Mouse (Mus musculus): Measurements from ENCODE around the gene Dnajb1.

The Dnajb1 gene

GRCm38 (mm10) chr8:83611921-83612320 lies 3.9 kb downstream of the Dnajb1 start:
- no peak for DNase-seq (ENCODE audit: low spot score in 2 of 2)

- DNase-seq (ENCODE audit: low spot score in 2 of 2), result no peak
Observed at GRCm38 (mm10) chr8:83613695-83614094, 5.7 kb downstream of the Dnajb1 start.

- no peak for DNase-seq (ENCODE audit: low spot score in 2 of 2)
Observed at GRCm38 (mm10) chr8:83616625-83617024, 8.6 kb downstream of the Dnajb1 start.

GRCm38 (mm10) chr8:83617111-83617510 lies 9.1 kb downstream of the Dnajb1 start:
- no peak for DNase-seq (ENCODE audit: low spot score in 2 of 2)

DNA sequence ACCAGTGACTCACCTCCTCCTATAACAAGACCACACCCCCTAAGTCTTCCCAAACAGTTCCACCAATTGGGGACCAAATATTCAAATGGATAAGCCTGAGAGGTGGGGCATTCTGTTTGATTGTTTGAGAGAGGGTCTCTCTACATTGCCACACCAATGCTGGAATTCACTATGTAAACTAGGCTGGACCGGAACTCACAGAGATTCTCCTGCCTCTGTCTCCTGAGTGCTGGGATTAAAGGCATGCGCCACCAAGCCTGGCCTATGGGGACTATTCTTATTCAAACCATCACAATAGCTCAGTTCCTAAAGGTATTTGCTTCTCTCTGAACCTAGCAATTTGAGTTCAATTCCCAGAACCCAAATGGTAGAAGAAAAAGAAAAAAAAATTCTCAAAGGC lies 10.6 kb downstream of the Dnajb1 start:
- DNase-seq (ENCODE audit: low spot score in 2 of 2), result no peak

DNA sequence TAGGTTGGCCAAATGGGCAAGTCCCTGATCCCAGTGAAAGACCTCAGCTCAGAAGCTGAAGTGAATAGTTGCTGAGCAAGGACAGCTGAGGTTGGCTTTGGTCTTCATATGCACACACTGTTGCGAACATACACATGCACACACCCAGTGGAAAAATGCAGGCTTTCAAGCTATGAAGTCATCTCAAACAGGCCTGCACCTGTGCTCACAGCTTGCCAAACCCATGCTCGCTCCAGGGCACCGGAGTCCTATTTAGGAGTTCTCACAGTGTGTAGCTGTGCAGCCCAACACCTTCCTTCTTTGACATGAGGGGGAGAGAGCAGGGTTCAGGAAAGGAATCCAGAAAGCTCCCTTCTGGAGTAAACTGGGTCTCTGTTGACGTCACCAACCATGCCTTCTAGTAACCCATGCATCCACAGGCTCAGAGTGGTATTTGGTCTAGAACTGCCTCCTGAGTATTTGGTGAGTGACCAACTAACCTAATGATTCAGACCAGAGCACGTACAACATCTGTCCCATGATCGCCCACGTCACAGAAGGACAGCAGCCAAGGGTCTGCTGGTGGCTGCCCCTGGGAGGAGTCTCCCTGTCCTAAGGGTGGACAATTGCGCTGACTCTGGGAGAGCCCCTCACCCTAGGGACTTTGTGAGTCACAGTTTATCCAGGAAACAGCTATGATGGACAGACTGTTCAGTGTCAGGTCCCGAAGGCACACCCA lies 11.7 kb downstream of the Dnajb1 start:
- DNase-seq (ENCODE audit: low spot score in 2 of 2), result no peak

DNA sequence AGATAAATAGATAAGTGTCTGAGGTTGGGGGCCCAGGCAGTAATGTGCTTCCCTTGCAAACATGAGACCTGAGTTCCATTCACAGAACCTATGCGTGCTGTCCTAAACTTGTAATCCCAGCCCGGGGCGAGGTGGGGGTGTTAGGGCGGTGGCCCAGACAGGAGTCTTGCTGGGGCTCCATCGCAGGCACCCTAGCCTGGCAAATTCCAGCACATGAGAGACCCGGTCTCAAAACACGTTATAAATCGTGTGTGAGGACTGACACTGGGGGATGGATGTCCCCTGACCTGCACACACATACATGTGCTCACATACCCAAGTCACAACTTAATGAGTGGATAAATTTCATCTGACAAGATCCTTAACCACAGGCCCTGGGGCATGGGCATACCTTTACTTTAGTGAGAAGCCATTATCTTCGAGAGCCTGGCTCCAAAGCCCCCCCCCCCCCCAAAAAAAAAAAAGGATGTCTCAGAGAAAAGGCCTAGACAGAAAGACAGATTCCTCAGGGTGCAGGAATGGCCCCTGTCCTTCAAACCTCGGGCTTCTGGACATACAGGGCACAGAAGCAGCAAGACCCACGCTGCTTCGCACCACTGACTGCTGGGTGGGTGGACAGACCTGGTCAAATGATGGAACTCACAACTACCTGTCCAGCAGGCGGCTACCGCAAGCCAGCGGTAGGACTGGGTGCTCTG lies 13.8 kb downstream of the Dnajb1 start:
- no peak for DNase-seq (ENCODE audit: low spot score in 2 of 2)

DNA sequence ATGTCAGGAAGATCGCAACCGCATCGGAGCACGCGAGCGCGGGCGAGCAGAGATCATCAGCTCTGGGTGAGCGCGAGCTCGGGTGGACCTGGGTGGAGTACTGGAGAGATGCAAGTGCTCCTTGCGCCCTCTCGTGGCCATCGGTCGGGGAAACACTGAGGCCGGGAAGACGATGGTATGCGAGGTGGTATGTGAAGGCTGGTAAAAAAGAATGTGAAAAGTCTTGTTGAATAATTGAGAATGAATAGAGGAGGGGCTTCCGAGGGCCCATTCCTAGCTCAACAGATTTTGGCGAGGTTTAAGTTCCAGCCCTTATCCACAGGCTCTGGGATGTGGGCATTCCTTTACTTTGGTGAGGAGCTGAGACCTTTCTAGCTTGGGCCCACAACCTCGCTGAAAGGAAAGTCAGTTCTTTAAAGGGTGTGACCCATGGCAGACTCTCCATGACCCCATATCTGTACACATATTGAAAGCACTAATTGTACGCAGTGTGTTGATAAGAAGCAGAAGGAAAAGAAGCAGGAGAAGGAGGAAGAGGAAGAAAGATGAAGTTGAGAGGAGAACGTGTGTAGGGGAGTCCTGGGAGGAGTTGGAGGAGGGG lies 14.5 kb downstream of the Dnajb1 start:
- peak; percentile 82 to 88 for DNase-seq (ENCODE audit: low spot score in 2 of 2)

DNA sequence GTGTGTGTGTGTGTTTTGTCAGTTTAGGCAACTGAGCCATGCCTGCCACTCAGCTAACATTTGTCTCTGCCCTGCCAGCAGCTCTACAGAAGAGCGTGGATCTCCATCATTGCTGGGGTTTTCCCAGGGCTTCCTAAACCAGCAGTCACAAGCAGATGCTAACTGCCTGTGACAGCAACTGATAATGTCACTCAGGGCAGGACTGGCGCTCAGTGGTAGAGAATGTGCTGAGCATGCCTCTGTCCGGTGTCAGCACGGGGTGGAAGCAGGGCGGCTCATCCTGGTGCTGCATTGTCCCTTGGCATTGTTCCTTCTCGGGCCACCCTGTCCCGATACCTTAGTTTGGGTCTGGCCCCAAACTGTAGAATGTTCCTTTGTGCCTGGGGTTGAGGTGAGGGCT lies 15.6 kb downstream of the Dnajb1 start:
- DNase-seq (ENCODE audit: low spot score in 2 of 2), result no peak

- DNase-seq (ENCODE audit: low spot score in 2 of 2), result no peak
Observed at GRCm38 (mm10) chr8:83624739-83625138, 16.7 kb downstream of the Dnajb1 start.

DNA sequence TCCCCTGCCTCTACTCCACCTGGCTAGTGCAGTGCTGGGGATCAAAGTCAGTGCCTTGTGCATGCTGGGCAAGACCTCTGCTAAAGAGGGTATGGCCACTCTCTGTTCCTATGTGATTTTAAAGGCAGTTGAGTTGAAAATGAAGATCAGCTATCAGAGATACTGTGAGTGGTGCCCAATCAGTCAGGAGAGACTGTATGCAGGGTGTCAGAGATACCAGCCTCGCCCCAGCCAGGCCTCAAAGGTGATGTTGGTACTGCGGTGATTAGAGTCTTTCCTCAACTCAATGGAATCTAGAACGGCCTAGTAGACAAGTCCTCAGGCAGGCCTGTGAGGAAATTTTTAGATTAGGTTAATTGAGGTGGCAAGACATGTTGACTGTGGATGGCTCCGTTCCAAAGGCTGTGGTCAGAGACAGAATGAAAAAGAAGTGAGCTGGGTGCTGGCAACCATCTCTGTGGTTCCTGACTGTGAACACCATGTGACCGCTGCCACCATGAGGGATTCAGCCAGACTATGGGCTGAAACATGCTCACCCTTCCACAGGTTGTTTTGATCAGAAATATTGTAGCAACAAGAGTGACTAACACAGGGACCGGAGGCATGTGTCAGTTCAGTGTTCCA lies 17.8 kb downstream of the Dnajb1 start:
- DNase-seq (ENCODE audit: low spot score in 2 of 2), result no peak

GRCm38 (mm10) chr8:83632083-83632707 lies 24.2 kb downstream of the Dnajb1 start:
- DNase-seq (ENCODE audit: low spot score in 2 of 2), result no peak

DNA sequence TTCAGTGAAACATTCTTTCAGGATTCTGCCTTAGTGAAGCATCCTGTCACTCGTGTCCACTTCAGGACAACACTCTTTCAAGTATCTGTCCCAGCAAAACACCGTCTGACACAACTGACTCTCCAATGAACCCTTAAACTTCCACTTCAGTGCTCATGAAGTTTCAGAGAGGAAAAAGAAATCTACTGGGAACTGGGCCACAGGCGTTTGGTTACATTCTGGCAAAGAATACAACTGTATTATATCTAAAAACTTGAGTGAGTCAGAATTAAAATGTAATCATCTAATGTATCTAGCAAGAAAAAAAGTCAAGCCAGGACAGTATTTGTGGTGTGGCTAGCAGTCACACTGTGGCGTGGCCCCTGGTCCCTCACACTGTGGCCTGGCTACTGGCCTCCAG lies 30.9 kb downstream of the Dnajb1 start:
- no peak for DNase-seq (ENCODE audit: low spot score in 2 of 2)

- no peak for DNase-seq (ENCODE audit: low spot score in 2 of 2)
Observed at GRCm38 (mm10) chr8:83639649-83640048, 31.7 kb downstream of the Dnajb1 start.

DNA sequence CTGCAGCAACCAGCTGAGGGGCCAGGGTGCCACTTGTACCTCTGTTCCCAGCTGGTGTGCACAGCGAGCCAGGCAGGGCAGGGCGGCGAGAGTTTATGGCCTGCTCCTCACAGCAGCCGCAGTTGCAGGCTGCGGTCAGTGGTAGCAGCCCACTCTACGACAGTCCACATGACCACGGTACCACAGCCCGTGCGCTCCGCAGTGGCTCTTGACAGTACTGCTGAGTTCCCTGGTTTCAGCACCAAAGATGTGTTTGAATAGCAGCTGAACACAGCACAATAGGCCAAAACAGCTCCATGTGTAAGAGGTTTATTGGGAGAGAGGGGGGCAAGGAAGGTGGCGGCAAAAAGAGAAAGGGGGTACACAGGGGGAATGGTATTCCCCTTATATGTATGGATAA lies 39.5 kb downstream of the Dnajb1 start:
- no peak for DNase-seq (ENCODE audit: low spot score in 2 of 2)

DNA sequence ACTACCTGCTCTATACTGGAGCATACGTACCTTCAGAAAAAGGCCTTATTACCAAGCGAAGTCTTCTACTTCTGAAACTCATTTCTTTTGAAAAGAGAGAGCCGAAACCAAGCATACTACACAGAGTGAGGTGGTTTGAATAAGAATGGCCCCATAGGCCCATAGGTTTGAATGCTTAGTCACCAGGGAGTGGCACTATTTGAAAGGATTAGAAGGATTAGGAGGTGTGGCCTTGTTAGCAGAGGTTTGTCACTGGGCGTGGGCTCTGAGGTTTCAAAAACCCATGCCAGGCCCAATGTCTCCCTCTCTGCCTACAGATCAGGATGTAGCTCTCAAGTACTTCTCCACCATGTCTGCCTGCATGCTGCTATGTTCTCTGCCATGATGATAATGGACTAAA lies 40.0 kb downstream of the Dnajb1 start:
- no peak for DNase-seq (ENCODE audit: low spot score in 2 of 2)

DNA sequence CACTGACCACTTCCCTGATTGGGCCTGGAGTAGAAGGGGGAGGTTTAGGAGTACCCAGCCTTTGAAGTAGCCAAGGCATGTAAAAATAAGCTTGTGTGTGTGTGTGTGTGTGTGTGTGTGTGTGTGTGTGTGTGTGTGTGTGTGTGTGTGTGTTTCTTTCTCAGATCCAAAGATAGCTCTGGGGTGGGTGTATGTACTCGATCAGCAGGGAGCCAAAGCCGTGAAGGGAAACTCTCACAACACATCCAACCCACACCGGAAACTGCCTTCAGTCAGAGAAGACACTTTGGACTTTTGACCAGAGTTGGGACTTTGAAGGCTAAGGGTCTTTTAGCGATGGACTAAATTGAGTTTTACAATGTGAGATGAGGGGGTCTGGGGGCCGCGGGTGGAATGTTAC lies 41.7 kb downstream of the Dnajb1 start:
- DNase-seq (ENCODE audit: low spot score in 2 of 2), result no peak

- DNase-seq (ENCODE audit: low spot score in 2 of 2), result peak; percentile 88 to 91
Observed at GRCm38 (mm10) chr8:83652030-83652743, 44.2 kb downstream of the Dnajb1 start, which contains the start of gene Gipc1. Gene Gipc1 (plus strand): TSS chr8:83652677.

- no peak for DNase-seq (ENCODE audit: low spot score in 2 of 2)
Observed at GRCm38 (mm10) chr8:83652744-83653661, 45.0 kb downstream of the Dnajb1 start.

GRCm38 (mm10) chr8:83653662-83654017 lies 45.6 kb downstream of the Dnajb1 start:
- no peak for DNase-seq (ENCODE audit: low spot score in 2 of 2)

All from spleen, postnatal 14 days (tissue).